Mouse (Mus musculus) kidney, adult 9 months (tissue): ENCODE measurements around the gene Cspg4.

Source experiments
- DNase-seq: peaks from one replicate; pipeline ENCODE4 v3.0.0; 2022

The Cspg4 gene

DNA sequence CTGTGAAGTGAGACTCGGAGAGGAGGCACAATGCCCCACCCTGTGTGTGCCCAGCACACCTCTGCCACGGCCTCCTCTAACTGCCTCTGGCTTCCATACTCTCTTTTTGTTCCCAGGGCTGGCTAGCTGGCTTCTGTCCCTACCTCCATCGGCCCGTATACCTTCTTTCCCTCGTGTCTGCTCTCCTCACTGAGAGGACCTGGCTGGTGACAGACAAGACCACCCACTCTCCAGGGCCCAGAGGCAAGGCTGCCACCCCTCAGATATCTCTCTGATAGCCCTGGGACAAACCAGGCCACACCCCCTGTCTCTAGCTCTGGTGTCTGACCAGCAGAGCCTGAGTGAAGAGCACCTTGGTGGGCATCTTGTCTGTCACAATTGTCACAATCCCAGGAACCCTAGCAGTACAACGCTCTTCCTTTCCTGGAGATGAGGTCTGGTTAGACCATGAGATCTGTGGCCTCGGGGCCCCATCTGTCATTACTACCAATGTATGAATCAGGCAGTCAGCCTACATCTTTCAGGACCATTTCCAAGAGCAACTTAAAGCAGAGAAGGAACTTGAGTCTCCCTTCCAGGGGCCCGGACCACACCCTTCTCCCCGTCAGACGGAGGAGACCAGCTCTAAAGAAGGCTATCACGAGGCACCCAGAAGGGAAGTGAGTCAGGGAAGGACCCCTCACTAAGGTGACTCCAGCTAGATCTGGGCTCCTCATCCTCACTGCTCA lies 1.0 kb downstream of the Cspg4 start:
- DNase-seq = no peak

DNA sequence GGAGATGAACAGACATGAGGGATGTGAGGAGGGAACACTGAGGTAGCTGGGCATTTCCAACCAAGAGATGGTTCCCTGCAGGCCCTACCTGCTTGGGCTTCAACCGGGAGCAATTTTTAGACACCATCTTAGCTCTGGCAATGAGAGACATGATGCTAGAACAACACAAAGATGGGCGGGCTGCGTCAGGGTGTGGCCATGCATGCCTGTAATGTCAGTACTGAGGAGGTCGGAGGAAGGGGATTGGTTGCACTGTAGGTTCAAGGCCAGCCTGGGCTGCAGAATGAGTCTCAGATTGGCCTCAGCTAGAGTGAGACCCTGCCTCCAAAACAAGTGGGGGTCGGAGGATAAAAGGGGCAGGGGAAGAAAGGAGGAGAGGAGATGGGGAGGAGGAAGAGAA lies 1.6 kb downstream of the Cspg4 start:
- DNase-seq = no peak

DNA sequence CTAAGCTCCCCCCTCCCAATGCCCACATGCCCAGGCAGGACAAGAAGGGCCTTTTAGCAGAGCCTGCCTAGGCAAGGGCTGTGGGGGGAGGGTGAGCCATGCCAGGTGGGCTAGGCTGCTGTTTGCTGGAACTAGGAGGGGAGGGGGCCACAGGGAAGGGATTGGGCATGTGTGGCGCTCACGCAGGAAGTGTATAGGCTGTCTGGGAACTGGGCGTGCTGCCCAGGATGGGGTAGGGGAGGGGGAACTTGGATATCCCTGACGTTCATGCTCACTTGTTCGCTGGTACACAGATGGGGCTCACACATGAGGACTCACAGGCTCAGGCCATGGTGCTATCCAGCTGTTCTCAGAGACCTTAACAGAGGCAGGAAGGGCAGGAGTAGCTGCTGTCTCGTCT lies 3.5 kb downstream of the Cspg4 start:
- no peak for DNase-seq

DNA sequence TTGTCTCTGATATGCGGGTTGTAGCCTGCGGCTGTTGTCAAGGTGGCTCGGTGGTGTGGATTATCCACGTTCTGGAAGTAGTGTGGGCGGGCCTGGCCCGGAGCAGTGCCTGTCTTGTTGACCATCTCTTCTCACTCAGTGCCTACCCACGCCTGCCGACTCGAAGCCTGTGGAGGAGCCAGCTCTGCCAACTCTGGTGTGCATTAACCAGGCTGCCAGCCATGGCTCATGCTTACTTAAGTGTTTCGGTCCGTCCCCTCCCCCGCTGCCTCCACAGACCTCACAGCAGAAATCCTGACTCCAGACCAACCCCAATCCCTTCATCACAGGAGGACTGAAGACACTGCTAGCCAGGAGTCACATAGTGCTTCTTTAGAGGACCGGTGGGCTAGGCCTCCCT lies 4.7 kb downstream of the Cspg4 start:
- peak; percentile 93 for DNase-seq

GRCm38 (mm10) chr9:56870778-56871177 lies 5.9 kb downstream of the Cspg4 start:
- DNase-seq = no peak

DNA sequence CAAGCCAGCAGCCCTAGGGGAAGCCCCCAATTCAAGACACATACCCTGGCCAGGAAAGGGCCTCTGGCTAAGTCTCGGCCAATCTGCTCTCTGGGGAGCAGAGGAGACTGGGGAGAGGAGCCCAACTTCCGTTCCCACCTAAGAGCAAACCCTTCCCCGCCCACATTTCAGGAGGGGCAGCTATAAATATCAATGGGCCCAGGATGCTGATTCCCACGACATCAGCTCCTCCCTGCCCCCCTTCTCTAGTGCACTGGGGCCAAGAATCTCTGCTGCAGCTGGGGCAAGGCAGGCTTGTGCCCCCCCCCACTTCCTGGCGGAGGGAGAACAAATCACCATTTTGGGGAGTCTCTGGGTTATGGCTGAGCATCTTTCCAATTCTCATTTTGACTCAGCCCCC lies 6.4 kb downstream of the Cspg4 start:
- DNase-seq = no peak

DNA sequence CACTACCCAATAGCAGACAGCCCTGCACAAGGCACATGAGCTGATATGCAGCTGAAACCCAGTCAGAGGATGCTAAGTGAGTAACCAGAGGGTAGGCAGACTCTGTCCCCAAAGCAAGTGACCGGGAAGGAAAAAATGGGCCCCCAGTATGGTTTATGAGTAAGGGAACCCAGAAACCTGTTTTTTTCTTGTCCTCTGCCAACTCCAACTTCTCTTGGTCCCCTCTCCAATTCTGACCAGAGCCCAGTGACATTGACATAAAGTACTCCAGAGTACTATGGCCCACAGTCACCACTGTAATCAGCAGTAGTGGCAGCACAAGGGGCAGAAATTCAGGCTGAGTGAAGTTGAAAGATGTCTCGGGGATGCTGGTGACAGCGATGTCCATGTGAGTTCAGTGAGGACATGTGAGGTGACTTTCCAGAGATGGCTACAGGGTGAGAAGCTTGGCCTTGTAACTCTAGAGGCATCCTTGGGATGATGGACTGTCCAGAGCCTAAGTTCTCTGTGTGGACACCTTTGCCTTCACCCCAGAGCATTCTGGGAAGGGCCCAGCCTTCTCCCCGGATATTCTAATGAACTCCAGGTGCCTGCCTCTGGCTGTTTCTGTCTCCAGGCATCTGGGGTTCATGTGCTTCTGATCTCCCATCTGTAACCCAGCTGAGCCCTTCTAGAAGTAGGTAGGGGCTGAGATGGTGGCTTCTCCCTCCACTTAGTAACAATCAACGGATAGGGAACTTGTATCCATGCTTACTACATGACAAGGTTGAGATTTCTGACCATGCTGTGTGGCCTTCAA lies 7.5 kb downstream of the Cspg4 start:
- DNase-seq = no peak

DNA sequence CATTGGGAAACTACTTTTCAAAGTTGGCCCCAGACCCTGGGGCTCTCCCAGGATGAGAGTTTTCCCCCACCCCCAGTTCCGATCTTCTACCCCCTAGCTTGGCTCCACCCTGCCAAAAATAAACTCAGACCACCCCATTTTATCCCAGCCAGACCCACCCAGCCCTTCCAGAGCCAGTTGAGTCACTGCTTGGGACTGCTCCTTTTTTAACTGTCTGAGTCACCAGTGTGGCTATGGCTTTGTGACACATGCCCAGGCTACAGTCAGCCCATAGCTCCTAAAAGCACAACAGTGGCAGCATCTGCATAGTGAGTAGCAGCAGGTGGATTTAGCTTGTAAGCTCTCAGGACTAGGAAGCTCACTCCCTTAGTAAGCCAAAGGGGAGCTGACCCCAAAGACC lies 8.3 kb downstream of the Cspg4 start:
- DNase-seq = no peak

GRCm38 (mm10) chr9:56876784-56877183 lies 12.0 kb downstream of the Cspg4 start:
- DNase-seq = peak; percentile 43

- no peak for DNase-seq
These were observed 12.5 kb downstream of the Cspg4 start for GRCm38 (mm10) chr9:56877284-56877683.

DNA sequence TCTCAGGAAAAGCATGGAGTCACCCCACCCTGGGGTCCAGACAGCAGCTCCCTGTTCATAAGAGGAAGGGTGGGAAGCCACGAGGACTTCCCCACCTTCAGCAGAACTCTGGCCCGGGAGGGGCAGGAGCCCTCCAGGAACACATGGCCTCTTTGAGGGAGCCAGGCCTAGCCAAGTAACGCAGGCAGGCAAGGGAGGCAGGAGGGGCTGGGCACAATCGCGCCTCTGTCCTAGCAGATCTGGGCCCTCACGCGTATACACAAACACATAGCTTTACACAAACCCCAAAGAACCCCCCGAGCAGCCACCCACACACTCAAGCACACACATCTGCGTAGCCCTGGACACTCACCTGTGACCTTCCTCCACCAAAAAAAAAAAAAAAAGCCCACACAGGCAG lies 16.0 kb downstream of the Cspg4 start:
- no peak for DNase-seq

DNA sequence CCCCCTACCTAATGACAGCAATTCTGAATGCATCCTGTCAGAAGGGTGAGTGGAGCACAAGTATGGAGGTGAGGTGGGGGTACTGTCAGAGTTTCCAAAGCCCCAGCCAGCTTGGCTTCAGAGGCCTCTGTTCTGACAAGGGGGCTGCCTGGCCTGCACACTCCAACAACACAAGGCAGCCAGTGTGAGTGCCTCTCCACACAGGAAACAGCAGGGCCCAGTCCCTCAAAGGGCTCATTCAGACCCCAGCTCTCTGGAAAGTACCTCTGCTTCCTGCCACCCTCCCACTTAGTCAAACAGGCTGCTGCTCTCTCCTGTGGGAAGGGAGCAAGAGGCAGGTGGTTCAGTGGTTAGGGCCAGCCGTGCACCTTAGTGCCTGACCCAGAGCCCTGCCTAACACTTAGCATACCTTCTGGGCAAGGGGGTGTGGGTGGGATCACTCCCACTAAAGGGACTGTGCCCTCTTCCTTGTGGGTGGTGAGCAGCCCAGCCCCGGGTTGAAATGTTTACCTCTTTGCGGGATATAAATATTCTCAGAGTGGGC lies 16.8 kb downstream of the Cspg4 start:
- no peak for DNase-seq

GRCm38 (mm10) chr9:56882283-56882682 lies 17.4 kb downstream of the Cspg4 start:
- DNase-seq = no peak

DNA sequence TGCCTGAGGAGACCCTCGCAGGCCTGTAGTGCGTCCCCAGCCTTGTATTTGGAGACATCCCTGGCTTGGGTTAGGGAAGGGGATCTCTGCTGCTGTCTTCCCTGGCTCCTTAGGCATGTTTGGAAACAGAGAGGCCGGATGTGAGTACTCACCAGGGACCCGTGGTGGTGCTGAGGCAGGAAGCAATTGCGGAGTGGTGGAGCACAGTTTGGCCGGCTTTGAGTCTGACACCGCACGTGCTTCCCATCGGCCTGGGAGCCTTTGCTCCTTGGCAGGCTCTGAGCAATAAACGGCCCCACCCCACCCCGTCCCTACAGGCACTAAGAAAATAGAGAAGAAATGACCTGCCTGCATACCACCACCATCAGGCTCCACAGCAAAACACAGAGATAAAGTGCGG lies 18.0 kb downstream of the Cspg4 start:
- DNase-seq = peak; percentile 45

- no peak for DNase-seq
These were observed 18.6 kb downstream of the Cspg4 start for GRCm38 (mm10) chr9:56883470-56883869.

- no peak for DNase-seq
These were observed 19.5 kb downstream of the Cspg4 start for GRCm38 (mm10) chr9:56884328-56884727.

GRCm38 (mm10) chr9:56886113-56886512 lies 21.3 kb downstream of the Cspg4 start:
- no peak for DNase-seq

DNA sequence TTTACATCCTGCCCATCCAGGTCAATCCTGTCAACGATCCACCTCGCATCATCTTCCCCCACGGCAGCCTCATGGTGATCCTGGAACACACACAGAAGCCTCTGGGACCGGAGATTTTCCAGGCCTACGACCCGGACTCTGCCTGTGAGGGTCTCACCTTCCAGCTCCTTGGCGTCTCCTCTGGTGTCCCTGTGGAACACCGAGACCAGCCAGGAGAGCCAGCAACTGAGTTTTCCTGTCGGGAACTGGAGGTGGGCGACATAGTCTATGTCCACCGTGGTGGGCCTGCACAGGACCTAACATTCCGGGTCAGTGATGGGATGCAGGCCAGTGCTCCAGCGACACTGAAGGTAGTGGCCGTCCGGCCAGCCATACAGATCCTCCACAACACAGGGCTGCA lies 21.8 kb downstream of the Cspg4 start:
- no peak for DNase-seq

DNA sequence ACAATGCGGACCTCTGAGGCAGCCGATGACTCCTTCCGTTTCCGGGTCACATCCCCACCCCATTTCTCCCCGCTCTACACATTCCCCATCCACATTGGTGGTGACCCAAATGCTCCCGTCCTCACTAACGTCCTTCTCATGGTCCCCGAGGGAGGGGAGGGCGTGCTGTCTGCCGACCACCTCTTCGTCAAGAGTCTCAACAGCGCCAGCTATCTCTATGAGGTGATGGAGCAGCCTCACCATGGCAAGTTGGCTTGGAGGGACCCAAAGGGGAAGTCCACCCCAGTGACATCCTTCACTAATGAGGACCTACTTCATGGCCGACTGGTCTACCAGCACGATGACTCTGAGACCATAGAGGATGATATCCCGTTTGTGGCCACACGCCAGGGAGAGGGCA lies 22.7 kb downstream of the Cspg4 start:
- DNase-seq = no peak

DNA sequence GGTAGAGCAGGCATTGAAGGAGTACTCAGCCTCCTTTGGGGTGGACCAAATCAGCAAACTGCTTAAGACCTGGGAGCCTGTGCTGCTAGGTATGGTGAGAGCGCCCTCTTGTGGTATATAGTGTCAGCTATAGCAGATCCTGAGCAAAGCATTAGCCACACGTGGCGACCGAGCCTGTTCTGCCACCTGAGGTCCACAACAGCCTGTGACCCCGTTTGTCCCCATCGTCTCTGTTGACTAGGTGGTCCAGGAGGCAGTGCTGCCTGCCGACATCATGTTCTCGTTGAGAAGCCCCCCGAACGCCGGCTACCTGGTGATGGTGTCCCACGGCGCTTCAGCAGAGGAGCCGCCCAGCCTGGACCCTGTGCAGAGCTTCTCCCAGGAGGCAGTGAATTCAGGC lies 25.0 kb downstream of the Cspg4 start:
- DNase-seq = peak; percentile 86

DNA sequence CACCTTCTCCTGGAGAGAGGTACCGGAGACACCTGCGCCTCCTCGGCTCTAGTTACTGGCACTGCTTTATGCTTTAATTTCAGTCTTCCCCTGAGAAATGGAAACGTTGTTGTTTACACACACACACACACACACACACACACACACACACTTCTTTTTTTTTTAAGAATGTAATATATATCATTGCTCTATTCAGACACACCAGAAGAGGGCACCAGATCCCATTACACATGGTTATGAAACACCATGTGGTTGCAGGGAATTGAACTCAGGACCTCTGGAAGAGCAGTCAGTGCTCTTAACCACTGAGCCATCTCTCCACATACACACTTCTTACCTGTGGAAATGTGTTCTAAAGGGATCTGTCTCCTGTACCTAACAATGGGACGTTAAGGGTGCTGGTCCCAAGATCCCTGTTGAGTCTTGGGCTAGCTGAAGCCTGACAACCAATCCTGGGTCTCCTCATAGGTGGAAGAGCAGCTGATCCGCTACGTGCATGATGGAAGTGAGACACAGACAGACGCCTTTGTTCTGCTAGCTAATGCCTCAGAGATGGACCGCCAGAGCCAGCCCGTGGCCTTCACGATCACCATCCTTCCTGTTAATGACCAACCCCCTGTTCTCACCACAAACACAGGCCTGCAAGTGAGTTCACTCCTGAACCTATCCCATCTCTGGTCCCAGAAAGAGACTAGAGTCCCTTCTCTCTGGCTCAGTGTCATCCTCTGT lies 25.9 kb downstream of the Cspg4 start:
- DNase-seq = no peak

DNA sequence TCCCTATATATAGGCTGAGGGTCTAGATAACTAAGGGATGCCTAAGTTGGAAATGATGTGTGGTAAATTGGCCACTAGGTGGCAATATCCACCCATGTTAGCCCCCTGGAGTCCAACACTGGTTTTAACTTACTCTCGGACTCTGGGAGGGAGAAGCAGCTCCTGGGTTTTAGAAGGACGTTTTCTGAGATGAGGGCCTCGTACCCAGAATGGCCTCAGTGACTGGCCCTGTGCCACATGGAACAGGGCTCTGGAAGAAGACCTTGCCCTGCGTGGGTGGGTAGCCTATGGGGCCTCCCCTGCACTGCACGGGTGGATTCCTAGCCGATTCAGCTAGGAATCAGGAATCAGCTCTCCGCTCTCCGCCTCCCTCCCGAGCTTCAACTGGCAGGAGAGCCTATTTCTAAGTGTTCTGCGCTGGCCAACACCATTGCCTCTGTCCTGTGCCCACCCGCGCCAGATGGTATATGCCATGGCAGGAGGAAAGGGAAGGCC lies 26.7 kb downstream of the Cspg4 start:
- peak; percentile 82 for DNase-seq

GRCm38 (mm10) chr9:56892111-56892510 lies 27.3 kb downstream of the Cspg4 start:
- DNase-seq = no peak
